Mouse (Mus musculus) stomach, embryonic 15.5 days (tissue): Measurements from ENCODE around the gene Pde4d. TPM values are rescaled to one million over a fixed set of nuclear protein-coding genes. Genes with fewer than 3 reads are reported as not detected.

Experiments
- ATAC-seq: fragments of 200-750 bp; cut with Nextera tagmentation; 2 replicates; pipeline ENCODE4 v1.8.0; 2017; ENCODE audit warnings: low read depth, moderate number of reproducible peaks, moderate TSS enrichment; ENCODE audit not compliant: insufficient read depth, low FRiP score
- H3K27ac ChIP-seq: fragments of 300-500 bp; sonication (generic); 2 replicates; pipeline ENCODE4 v1.5.1; 2015; ENCODE audit warnings: mild to moderate bottlenecking, inconsistent platforms
- H3K27me3 ChIP-seq: fragments of 300-500 bp; sonication (generic); replicated peaks from 2 replicates; pipeline ENCODE4 v1.6.1; 2015; ENCODE audit warnings: inconsistent platforms
- H3K36me3 ChIP-seq: fragments of 300-500 bp; sonication (generic); 2 replicates; pipeline ENCODE4 v1.6.1; 2015; ENCODE audit warnings: inconsistent platforms
- H3K4me1 ChIP-seq: fragments of 300-500 bp; sonication (generic); 2 replicates; pipeline ENCODE4 v1.6.1; 2015; ENCODE audit warnings: inconsistent platforms
- H3K4me2 ChIP-seq: fragments of 300-500 bp; sonication (generic); 2 replicates; pipeline ENCODE4 v1.6.1; 2015; ENCODE audit warnings: mild to moderate bottlenecking, inconsistent platforms
- H3K4me3 ChIP-seq: fragments of 300-500 bp; sonication (generic); replicated peaks from 2 replicates; pipeline ENCODE4 v1.5.1; 2015; ENCODE audit warnings: inconsistent platforms
- H3K9ac ChIP-seq: fragments of 300-500 bp; sonication (generic); 2 replicates; pipeline ENCODE4 v1.6.1; 2015; ENCODE audit warnings: inconsistent platforms
- H3K9me3 ChIP-seq: fragments of 300-500 bp; sonication (generic); 2 replicates; pipeline ENCODE4 v1.6.1; 2016; ENCODE audit warnings: inconsistent platforms
- WGBS: fragments of 180-500 bp; shearing (Covaris S2); methylation state at CpG from one replicate; pipeline ENCODE4 v1.1.7; 2015; 5-methylcytosine and 5-hydroxymethylcytosine counted together
- polyA plus RNA-seq: library from polyadenylated mRNA; unstranded; fragments of >200 nt; fragmentation: Nextera tagmentation; extraction: Ambion mirVana; gene quantifications from 2 replicates; pipeline ENCODE4 v1.2.1, GENCODE M21; 2015

Pde4d gene
- polyA plus RNA-seq, 1 experiment from 2014 or later = 22.8 TPM

GRCm38 (mm10) chr13:108536951-108537350 lies 87.2 kb downstream of the Pde4d start:
- Histone ChIP-seq H3K4me3 (no peak overlapping the region), H3K9me3 (no peaks in the 10 kb centered on the region), H3K4me2 (no peak overlapping the region), H3K4me1 (no peaks in the 10 kb centered on the region), H3K27ac (no peak overlapping the region), H3K9ac (no peak overlapping the region), H3K36me3 (no peaks in the 10 kb centered on the region), H3K27me3 (no peaks in the 10 kb centered on the region)
- ATAC-seq = no peak
- 73% methylated on average over 6 of the region's 6 CpGs for WGBS

GRCm38 (mm10) chr13:108538760-108539369 lies 89.1 kb downstream of the Pde4d start:
- Histone ChIP-seq H3K4me2 (no peak overlapping the region), H3K27ac (no peak overlapping the region), H3K9ac (no peak overlapping the region), H3K36me3 (no peaks in the 10 kb centered on the region), H3K4me3 (no peak overlapping the region), H3K27me3 (no peaks in the 10 kb centered on the region), H3K9me3 (no peaks in the 10 kb centered on the region), H3K4me1 (no peaks in the 10 kb centered on the region)
- WGBS = 85% methylated on average over 1 of the region's 1 CpGs
- no peak for ATAC-seq

- Histone ChIP-seq H3K9ac (no peak overlapping the region), H3K4me3 (no peak overlapping the region), H3K4me2 (no peak overlapping the region), H3K27me3 (no peaks in the 10 kb centered on the region), H3K27ac (no peak overlapping the region), H3K4me1 (no peaks in the 10 kb centered on the region), H3K36me3 (no peaks in the 10 kb centered on the region), H3K9me3 (no peaks in the 10 kb centered on the region)
- no peak for ATAC-seq
- WGBS = 81% methylated on average over 3 of the region's 3 CpGs
Measured at GRCm38 (mm10) chr13:108541488-108541887, 91.7 kb downstream of the Pde4d start.

- no peak overlapping the region for H3K9ac ChIP-seq
- H3K36me3 ChIP-seq = no peaks in the 10 kb centered on the region
- peak overlapping the region; percentile 48; the same call in 1 of the 2 replicates for H3K27ac ChIP-seq
- 58% methylated on average over 5 of the region's 5 CpGs for WGBS
- H3K4me1 ChIP-seq = no peaks in the 10 kb centered on the region
- no peaks in the 10 kb centered on the region for H3K27me3 ChIP-seq
- H3K4me3 ChIP-seq = no peak overlapping the region
- peak; percentile 14; the same call in 1 of the 2 replicates for ATAC-seq
- no peak overlapping the region for H3K4me2 ChIP-seq
- no peaks in the 10 kb centered on the region for H3K9me3 ChIP-seq
Measured at GRCm38 (mm10) chr13:108542342-108542761, 92.6 kb downstream of the Pde4d start.

GRCm38 (mm10) chr13:108552288-108552687 lies 102.5 kb downstream of the Pde4d start:
- no peak overlapping the region for H3K4me3 ChIP-seq
- no peak overlapping the region for H3K4me2 ChIP-seq
- H3K9ac ChIP-seq = no peak overlapping the region
- H3K27me3 ChIP-seq = no peaks in the 10 kb centered on the region
- H3K27ac ChIP-seq = no peak overlapping the region
- H3K4me1 ChIP-seq = no peaks in the 10 kb centered on the region
- WGBS = 42% methylated on average over 5 of the region's 5 CpGs
- peak; percentile 65; the same call in 1 of the 2 replicates for ATAC-seq
- H3K9me3 ChIP-seq = no peaks in the 10 kb centered on the region
- H3K36me3 ChIP-seq = no peaks in the 10 kb centered on the region

- H3K4me2 ChIP-seq = no peak overlapping the region
- ATAC-seq = no peak
Measured at GRCm38 (mm10) chr13:108552995-108553394, 103.2 kb downstream of the Pde4d start.

GRCm38 (mm10) chr13:108554901-108555300 lies 105.2 kb downstream of the Pde4d start:
- H3K4me2 ChIP-seq = no peak overlapping the region
- no peaks in the 10 kb centered on the region for H3K4me1 ChIP-seq
- no peaks in the 10 kb centered on the region for H3K36me3 ChIP-seq
- no peak overlapping the region for H3K9ac ChIP-seq
- no peak for ATAC-seq
- H3K4me3 ChIP-seq = no peak overlapping the region
- H3K27ac ChIP-seq = no peak overlapping the region
- H3K27me3 ChIP-seq = no peaks in the 10 kb centered on the region
- no peaks in the 10 kb centered on the region for H3K9me3 ChIP-seq

More at GRCm38 (mm10) chr13:108552995-108553394, 103.2 kb downstream of the Pde4d start:
- Histone ChIP-seq H3K9me3 (no peaks in the 10 kb centered on the region), H3K9ac (no peak overlapping the region), H3K4me3 (no peak overlapping the region), H3K27me3 (no peaks in the 10 kb centered on the region), H3K36me3 (no peaks in the 10 kb centered on the region), H3K27ac (no peak overlapping the region), H3K4me1 (no peaks in the 10 kb centered on the region)
- 60% methylated on average over 5 of the region's 5 CpGs for WGBS

- H3K9ac ChIP-seq = no peak overlapping the region
Measured at GRCm38 (mm10) chr13:108596938-108597337, 147.2 kb downstream of the Pde4d start.

GRCm38 (mm10) chr13:108598673-108599072 lies 148.9 kb downstream of the Pde4d start:
- ATAC-seq = no peak
- no peak overlapping the region for H3K4me2 ChIP-seq
- no peaks in the 10 kb centered on the region for H3K9me3 ChIP-seq
- H3K9ac ChIP-seq = no peak overlapping the region
- H3K36me3 ChIP-seq = no peaks in the 10 kb centered on the region
- H3K4me3 ChIP-seq = no peak overlapping the region
- no peaks in the 10 kb centered on the region for H3K4me1 ChIP-seq
- H3K27me3 ChIP-seq = no peaks in the 10 kb centered on the region
- H3K27ac ChIP-seq = no peak overlapping the region
- 63% methylated on average over 3 of the region's 3 CpGs for WGBS

More at GRCm38 (mm10) chr13:108596938-108597337, 147.2 kb downstream of the Pde4d start:
- Histone ChIP-seq H3K4me3 (no peak overlapping the region), H3K4me1 (no peaks in the 10 kb centered on the region), H3K36me3 (no peaks in the 10 kb centered on the region), H3K4me2 (no peak overlapping the region), H3K27ac (no peak overlapping the region), H3K27me3 (no peaks in the 10 kb centered on the region), H3K9me3 (no peaks in the 10 kb centered on the region)
- 65% methylated on average over 3 of the region's 3 CpGs for WGBS
- ATAC-seq = no peak

- Histone ChIP-seq H3K4me2 (no peak overlapping the region), H3K9ac (no peak overlapping the region), H3K9me3 (no peaks in the 10 kb centered on the region), H3K27me3 (no peaks in the 10 kb centered on the region), H3K27ac (no peak overlapping the region), H3K4me1 (no peaks in the 10 kb centered on the region), H3K4me3 (no peak overlapping the region), H3K36me3 (no peaks in the 10 kb centered on the region)
- no peak for ATAC-seq
- WGBS = 69% methylated on average over 6 of the region's 6 CpGs
Measured at GRCm38 (mm10) chr13:108599186-108599900, 149.6 kb downstream of the Pde4d start.

GRCm38 (mm10) chr13:108601021-108601420 lies 151.3 kb downstream of the Pde4d start:
- Histone ChIP-seq H3K27ac (no peak overlapping the region), H3K36me3 (no peaks in the 10 kb centered on the region), H3K4me2 (no peak overlapping the region), H3K4me3 (no peak overlapping the region), H3K9ac (no peak overlapping the region), H3K4me1 (no peaks in the 10 kb centered on the region), H3K9me3 (no peaks in the 10 kb centered on the region), H3K27me3 (no peaks in the 10 kb centered on the region)
- ATAC-seq = no peak
- WGBS = 88% methylated on average over 2 of the region's 2 CpGs

GRCm38 (mm10) chr13:108603502-108603901 lies 153.8 kb downstream of the Pde4d start:
- no peak overlapping the region for H3K27ac ChIP-seq

More at GRCm38 (mm10) chr13:108603502-108603901, 153.8 kb downstream of the Pde4d start:
- WGBS = 65% methylated on average over 1 of the region's 1 CpGs
- H3K27me3 ChIP-seq = no peaks in the 10 kb centered on the region
- H3K4me3 ChIP-seq = no peak overlapping the region
- ATAC-seq = no peak
- H3K9ac ChIP-seq = no peak overlapping the region
- H3K4me1 ChIP-seq = no peaks in the 10 kb centered on the region
- no peak overlapping the region for H3K4me2 ChIP-seq
- no peaks in the 10 kb centered on the region for H3K9me3 ChIP-seq
- H3K36me3 ChIP-seq = no peaks in the 10 kb centered on the region
